Mouse (Mus musculus): Measurements from ENCODE around the gene Mafk.

GRCm38 (mm10) chr5:139812398-139813125, 21.2 kb downstream of the Mafk start:
- no peak for TF ChIP-seq CTCF (conservative IDR thresholded peaks at IDR 0.05; ENCODE audit: insufficient read depth, insufficient read length, low read depth, low read length)
- no peak for TF ChIP-seq POLR2A (IDR thresholded peaks at IDR 0.05; ENCODE audit: low read depth, low read length)
